ENCODE assay signal across 9 mouse cellular contexts in the genomic region with DNA sequence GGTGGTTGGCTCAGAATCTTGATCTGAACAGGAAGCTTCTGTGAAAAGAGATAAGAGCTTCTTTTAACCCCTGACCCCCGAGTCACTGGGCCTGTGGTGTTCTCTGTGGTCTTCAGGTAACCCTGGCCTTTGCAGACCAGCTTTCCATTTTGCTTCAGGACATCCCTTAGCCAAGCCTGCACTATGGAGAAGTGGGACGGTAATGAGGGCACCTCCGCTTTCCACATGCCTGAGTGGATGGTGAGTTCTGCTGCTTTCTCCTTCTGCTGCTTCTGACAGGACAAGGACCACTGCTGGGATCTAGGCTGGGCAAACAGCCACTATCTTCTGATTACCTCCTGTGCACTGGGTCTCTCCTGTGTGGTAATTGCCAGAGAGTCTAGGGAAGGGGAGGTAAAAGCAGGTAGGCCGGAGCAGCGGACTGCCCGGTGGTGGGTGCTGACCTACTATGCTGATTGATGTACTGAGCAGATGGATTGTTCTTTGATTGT.
A peak's percentile ranks its signal among the peaks of the same experiment; 100 is the strongest.
DNase-seq lines count a peak whose midpoint lies in the region; ATAC-seq and TF ChIP-seq lines count a peak whose summit lies in the region.
"Had no signal": no experiment of that assay in that cellular context is flagged by ENCODE, and none has a peak within 500 bp of the region (broad histone marks: within the 10 kb centered on the region; RNA-seq: fewer than 3 reads in every experiment).

No protein-coding gene starts in this region.

- H3K4me1 ChIP-seq in heart, embryonic 15.5 days (replicated peaks): peaks cover 17% of the 10 kb centered on the region
- H3K4me1 ChIP-seq in midbrain, postnatal 0 days (ENCODE audit: insufficient read depth, low read length): no peaks in the 10 kb centered on the region
- peaks cover 7% of the 10 kb centered on the region; the same call in 1 of the 2 replicates for H3K4me1 ChIP-seq in midbrain, embryonic 15.5 days
- H3K4me1 ChIP-seq in embryonic facial prominence, embryonic 13.5 days: peaks cover 7% of the 10 kb centered on the region
- H3K4me1 ChIP-seq in stomach, embryonic 15.5 days: 0 out of 2 replicates have a peak, but pooled peaks cover 2% of the 10 kb centered on the region
- H3K4me1 ChIP-seq: midbrain, embryonic 13.5 days had no signal

- peak overlapping the region; percentile 60 for H3K4me2 ChIP-seq in heart, embryonic 15.5 days
- no peak overlapping the region for H3K4me2 ChIP-seq in midbrain, postnatal 0 days (ENCODE audit: low read depth, low read length, poor library complexity, severe bottlenecking)
- H3K4me2 ChIP-seq in midbrain, embryonic 15.5 days: no peak overlapping the region
- peak overlapping the region; percentile 56 for H3K4me2 ChIP-seq in embryonic facial prominence, embryonic 13.5 days
- peak overlapping the region; percentile 53 for H3K4me2 ChIP-seq in stomach, embryonic 15.5 days
- H3K4me2 ChIP-seq: midbrain, embryonic 13.5 days had no signal

- intact Hi-C loops in heart, postnatal 25 days (cut with DNase I): loop anchor here (5.0 kb wide), 4 partner anchors 88 to 503 kb away; no protein-coding TSS in a partner anchor

- no peak for ATAC-seq in heart, embryonic 15.5 days (replicated peaks; ENCODE audit: insufficient number of reproducible peaks, insufficient read depth, low FRiP score, low read depth)
- ATAC-seq in midbrain, postnatal 0 days (ENCODE audit: low FRiP score): 0 out of 2 replicates have a peak, but pooled peaks have one; percentile 27
- ATAC-seq in midbrain, embryonic 15.5 days (replicated peaks): no peak
- ATAC-seq in embryonic facial prominence, embryonic 13.5 days (ENCODE audit: insufficient number of reproducible peaks, insufficient read depth, low FRiP score, low TSS enrichment, low read depth): no peak
- ATAC-seq in stomach, embryonic 15.5 days (ENCODE audit: insufficient read depth, low FRiP score, low read depth): 0 out of 2 replicates have a peak, but pooled peaks have one; percentile 19

- H3K9me3 ChIP-seq in heart, embryonic 15.5 days (replicated peaks): no peaks in the 10 kb centered on the region
- no peaks in the 10 kb centered on the region for H3K9me3 ChIP-seq in midbrain, postnatal 0 days (ENCODE audit: low read length)
- no peaks in the 10 kb centered on the region for H3K9me3 ChIP-seq in midbrain, embryonic 15.5 days
- H3K9me3 ChIP-seq in embryonic facial prominence, embryonic 13.5 days: no peaks in the 10 kb centered on the region
- H3K9me3 ChIP-seq in stomach, embryonic 15.5 days: no peaks in the 10 kb centered on the region
- H3K9me3 ChIP-seq: midbrain, embryonic 13.5 days had no signal

- WGBS in heart, embryonic 15.5 days: 84% methylated on average over 6 of the region's 6 CpGs
- 93% methylated on average over 6 of the region's 6 CpGs for WGBS in midbrain, postnatal 0 days
- WGBS in midbrain, embryonic 15.5 days: 89% methylated on average over 6 of the region's 6 CpGs
- 84% methylated on average over 6 of the region's 6 CpGs for WGBS in embryonic facial prominence, embryonic 13.5 days
- 78% methylated on average over 6 of the region's 6 CpGs for WGBS in stomach, embryonic 15.5 days

- TF ChIP-seq CTCF in midbrain, postnatal 0 days (IDR thresholded peaks at IDR 0.05): no peak

- H3K27me3 ChIP-seq in heart, embryonic 15.5 days: no peaks in the 10 kb centered on the region
- no peaks in the 10 kb centered on the region for H3K27me3 ChIP-seq in midbrain, postnatal 0 days (ENCODE audit: insufficient read depth, low read length)
- no peaks in the 10 kb centered on the region for H3K27me3 ChIP-seq in midbrain, embryonic 15.5 days (replicated peaks)
- H3K27me3 ChIP-seq in embryonic facial prominence, embryonic 13.5 days: no peaks in the 10 kb centered on the region
- no peaks in the 10 kb centered on the region for H3K27me3 ChIP-seq in stomach, embryonic 15.5 days (replicated peaks)
- H3K27me3 ChIP-seq: midbrain, embryonic 13.5 days had no signal

- H3K4me3 ChIP-seq in heart, embryonic 15.5 days: peak overlapping the region; percentile 30; the same call in 1 of the 2 replicates
- H3K4me3 ChIP-seq in midbrain, postnatal 0 days (ENCODE audit: low read depth, low read length): no peak overlapping the region
- no peak overlapping the region for H3K4me3 ChIP-seq in midbrain, embryonic 15.5 days
- no peak overlapping the region for H3K4me3 ChIP-seq in embryonic facial prominence, embryonic 13.5 days
- H3K4me3 ChIP-seq in stomach, embryonic 15.5 days (replicated peaks): peak overlapping the region; percentile 25; the same call in 1 of the 2 replicates
- H3K4me3 ChIP-seq: midbrain, embryonic 13.5 days had no signal

- no peaks in the 10 kb centered on the region for H3K36me3 ChIP-seq in heart, embryonic 15.5 days
- H3K36me3 ChIP-seq in midbrain, postnatal 0 days (ENCODE audit: insufficient read depth, low read length): no peaks in the 10 kb centered on the region
- H3K36me3 ChIP-seq in midbrain, embryonic 15.5 days (replicated peaks): no peaks in the 10 kb centered on the region
- H3K36me3 ChIP-seq in embryonic facial prominence, embryonic 13.5 days: no peaks in the 10 kb centered on the region
- H3K36me3 ChIP-seq in stomach, embryonic 15.5 days: no peaks in the 10 kb centered on the region
- H3K36me3 ChIP-seq: midbrain, embryonic 13.5 days had no signal

- H3K9ac ChIP-seq in heart, embryonic 15.5 days: no peak overlapping the region
- no peak overlapping the region for H3K9ac ChIP-seq in midbrain, postnatal 0 days (replicated peaks; ENCODE audit: low read length, poor library complexity, severe bottlenecking)
- H3K9ac ChIP-seq in midbrain, embryonic 15.5 days: no peak overlapping the region
- peak overlapping the region; percentile 60; the same call in 1 of the 2 replicates for H3K9ac ChIP-seq in embryonic facial prominence, embryonic 13.5 days
- H3K9ac ChIP-seq in stomach, embryonic 15.5 days: no peak overlapping the region
- H3K9ac ChIP-seq: midbrain, embryonic 13.5 days had no signal

- H3K27ac ChIP-seq in heart, embryonic 15.5 days: no peak overlapping the region
- H3K27ac ChIP-seq in midbrain, postnatal 0 days (ENCODE audit: low read depth, low read length): no peak overlapping the region
- H3K27ac ChIP-seq in midbrain, embryonic 15.5 days: no peak overlapping the region
- H3K27ac ChIP-seq in embryonic facial prominence, embryonic 13.5 days: no peak overlapping the region
- peak overlapping the region; percentile 69 for H3K27ac ChIP-seq in stomach, embryonic 15.5 days
- H3K27ac ChIP-seq: midbrain, embryonic 13.5 days had no signal

- DNase-seq in heart, postnatal 25 days (ENCODE audit: low spot score): no peak
- DNase-seq in midbrain, postnatal 0 days (ENCODE audit: low spot score): no peak
- DNase-seq in neural tube, embryonic 10.5 days (ENCODE audit: extremely low spot score, low spot score): no peak
- no peak for DNase-seq in gastrocnemius, postnatal 10 days

Comparison
In these comparisons a context has a peak if more than half of its experiments do, and no peak if none do; other contexts are left out.
1. ATAC-seq: peak in midbrain, postnatal 0 days (single experiment) and stomach, embryonic 15.5 days (single experiment); none in heart, embryonic 15.5 days (single experiment), midbrain, embryonic 15.5 days (single experiment) and embryonic facial prominence, embryonic 13.5 days (single experiment).
2. H3K4me2 ChIP-seq: peak in heart, embryonic 15.5 days (single experiment), embryonic facial prominence, embryonic 13.5 days (single experiment) and stomach, embryonic 15.5 days (single experiment); none in midbrain, postnatal 0 days (single experiment) and midbrain, embryonic 15.5 days (single experiment).
3. H3K4me3 ChIP-seq: peak in heart, embryonic 15.5 days (single experiment) and stomach, embryonic 15.5 days (single experiment); none in midbrain, postnatal 0 days (single experiment), midbrain, embryonic 15.5 days (single experiment) and embryonic facial prominence, embryonic 13.5 days (single experiment).